Mouse (Mus musculus) c-Kit-positive CD71-positive TER-119-negative erythroid progenitor cells, embryonic 14.5 days (primary cell): ENCODE results near the gene Hsd17b2.
"Not testable (repeated sequence)": the region's sequence is repeated elsewhere in the genome, so short reads cannot be mapped to it uniquely, and the experiment has no call there.

Experiments
- DNase-seq: peaks from one replicate; pipeline ENCODE4 v3.0.0-alpha.2; 2013; ENCODE audit warnings: low read depth

Gene Hsd17b2

GRCm38 (mm10) chr8:117714604-117715003 lies 12.9 kb downstream of the Hsd17b2 start:
- DNase-seq = no peak

GRCm38 (mm10) chr8:117715896-117716295 lies 14.2 kb downstream of the Hsd17b2 start:
- DNase-seq = no peak

- no peak for DNase-seq
Observed at GRCm38 (mm10) chr8:117718152-117718860, 16.6 kb downstream of the Hsd17b2 start.

GRCm38 (mm10) chr8:117726467-117726866 lies 24.8 kb downstream of the Hsd17b2 start:
- DNase-seq = no peak

GRCm38 (mm10) chr8:117727561-117727960 lies 25.9 kb downstream of the Hsd17b2 start:
- no peak for DNase-seq

- DNase-seq = no peak
Observed at GRCm38 (mm10) chr8:117728234-117728633, 26.5 kb downstream of the Hsd17b2 start.

GRCm38 (mm10) chr8:117730980-117731379 lies 29.3 kb downstream of the Hsd17b2 start:
- no peak for DNase-seq

- DNase-seq = no peak
Observed at GRCm38 (mm10) chr8:117736657-117737175, 35.0 kb downstream of the Hsd17b2 start.

GRCm38 (mm10) chr8:117738206-117738605 lies 36.5 kb downstream of the Hsd17b2 start:
- DNase-seq = not testable (repeated sequence)

GRCm38 (mm10) chr8:117740387-117740998 lies 38.8 kb downstream of the Hsd17b2 start:
- DNase-seq = no peak

GRCm38 (mm10) chr8:117742431-117743012 lies 40.8 kb downstream of the Hsd17b2 start:
- DNase-seq = no peak

- DNase-seq = no peak
Observed at GRCm38 (mm10) chr8:117746651-117747050, 44.9 kb downstream of the Hsd17b2 start.

- DNase-seq = no peak
Observed at GRCm38 (mm10) chr8:117747428-117747827, 45.7 kb downstream of the Hsd17b2 start.

- no peak for DNase-seq
Observed at GRCm38 (mm10) chr8:117747886-117748730, 46.4 kb downstream of the Hsd17b2 start.

GRCm38 (mm10) chr8:117749436-117749835 lies 47.7 kb downstream of the Hsd17b2 start:
- DNase-seq = no peak

- DNase-seq = no peak
Observed at GRCm38 (mm10) chr8:117757900-117758299, 56.2 kb downstream of the Hsd17b2 start.

GRCm38 (mm10) chr8:117762776-117763175 lies 61.1 kb downstream of the Hsd17b2 start:
- no peak for DNase-seq

GRCm38 (mm10) chr8:117764625-117765024 lies 62.9 kb downstream of the Hsd17b2 start:
- no peak for DNase-seq

- DNase-seq = peak; percentile 29
Observed at GRCm38 (mm10) chr8:117765947-117766346, 64.2 kb downstream of the Hsd17b2 start.

- no peak for DNase-seq
Observed at GRCm38 (mm10) chr8:117768971-117769370, 67.3 kb downstream of the Hsd17b2 start.

GRCm38 (mm10) chr8:117771115-117771836 lies 69.6 kb downstream of the Hsd17b2 start:
- DNase-seq = peak; percentile 36
